Comparison of ENCODE assay signal across 8 mouse cellular contexts in genomic region chr11:69366157-69366854, GRCm38 (mm10). TPM values are rescaled to one million over a fixed set of nuclear protein-coding genes. Genes with fewer than 3 reads are reported as not detected.
DNase-seq lines count a peak whose midpoint lies in the region; ATAC-seq and TF ChIP-seq lines count a peak whose summit lies in the region.

No protein-coding gene starts in this region.

- H3K36me3 ChIP-seq in ES-Bruce4 (ENCODE audit: control insufficient read depth, insufficient read depth, low read length, poor library complexity, severe bottlenecking), result no peaks in the 10 kb centered on the region
- peaks cover 19% of the 10 kb centered on the region for H3K36me3 ChIP-seq in forebrain, embryonic 16.5 days (ENCODE audit: control insufficient read depth, insufficient read depth)
- H3K36me3 ChIP-seq in lung, embryonic 14.5 days (ENCODE audit: insufficient read depth), result peaks cover 29% of the 10 kb centered on the region
- H3K36me3 ChIP-seq in thymus, adult 2 months (ENCODE audit: control insufficient read depth, insufficient read depth, low read length), result peaks cover 10% of the 10 kb centered on the region; the same call in 1 of the 2 replicates

- H3K9me3 ChIP-seq in ES-Bruce4 (replicated peaks; ENCODE audit: control insufficient read depth, insufficient read depth, low read length, poor library complexity, severe bottlenecking), result no peaks in the 10 kb centered on the region
- no peaks in the 10 kb centered on the region for H3K9me3 ChIP-seq in forebrain, embryonic 16.5 days (ENCODE audit: control insufficient read depth, low read length)
- H3K9me3 ChIP-seq in lung, embryonic 14.5 days (ENCODE audit: low read depth, low read length), result no peaks in the 10 kb centered on the region

- peaks cover 14% of the 10 kb centered on the region for H3K27me3 ChIP-seq in ES-Bruce4 (ENCODE audit: control insufficient read depth, insufficient read depth, low read length, poor library complexity, severe bottlenecking)
- H3K27me3 ChIP-seq in forebrain, embryonic 16.5 days (replicated peaks; ENCODE audit: control insufficient read depth, insufficient read depth, low read length), result no peaks in the 10 kb centered on the region
- no peaks in the 10 kb centered on the region for H3K27me3 ChIP-seq in lung, embryonic 14.5 days (ENCODE audit: insufficient read depth, low read length)
- no peaks in the 10 kb centered on the region for H3K27me3 ChIP-seq in thymus, adult 2 months (ENCODE audit: control insufficient read depth, insufficient read depth, low read length)

- intact Hi-C loops in heart, postnatal 36 days (cut with DNase I), result no loop called here

- H3K4me2 ChIP-seq in forebrain, embryonic 16.5 days (ENCODE audit: low read length), result peak overlapping the region; percentile 98
- H3K4me2 ChIP-seq in lung, embryonic 14.5 days, result peak overlapping the region; percentile 97

- no peak for TF ChIP-seq EP300 in ES-Bruce4 (IDR thresholded peaks at IDR 0.05; ENCODE audit: insufficient read depth, low read depth, low read length)

- TF ChIP-seq POLR2A in ES-Bruce4 (IDR thresholded peaks at IDR 0.05; ENCODE audit: insufficient read depth, low read length), result no peak
- TF ChIP-seq POLR2A in olfactory bulb, adult 2 months (IDR thresholded peaks at IDR 0.05; ENCODE audit: insufficient read depth, low read depth, low read length), result peak; percentile 58
- TF ChIP-seq POLR2A in thymus, adult 2 months (IDR thresholded peaks at IDR 0.05; ENCODE audit: control insufficient read depth, extremely low read depth, insufficient read depth, low read length, poor library complexity), result peak; percentile 51; the same call in 1 of the 2 replicates

- DNase-seq in cerebellum, adult 18-20 months, result peak; percentile 79 to 84
- peak; percentile 92 to 96 for DNase-seq in heart, postnatal 36 days
- DNase-seq in layer of hippocampus, adult 2 months (ENCODE audit: low spot score in 2 of 2), result peak; percentile 95 to 97
- DNase-seq in lung, embryonic 14.5 days, result peak; percentile 99
- peak; percentile 90 for DNase-seq in thymus, adult 2 months

- peak; percentile 77 for ATAC-seq in forebrain, embryonic 16.5 days
- ATAC-seq in lung, embryonic 14.5 days (ENCODE audit: insufficient read depth), result peak; percentile 60

- H3K27ac ChIP-seq in ES-Bruce4 (ENCODE audit: insufficient read depth, low read length), result no peak overlapping the region
- H3K27ac ChIP-seq in forebrain, embryonic 16.5 days (ENCODE audit: low read length), result peak overlapping the region; percentile 100
- peak overlapping the region; percentile 99 for H3K27ac ChIP-seq in layer of hippocampus, adult 2 months
- peak overlapping the region; percentile 100 for H3K27ac ChIP-seq in lung, embryonic 14.5 days (ENCODE audit: low read depth)
- peak overlapping the region; percentile 85 for H3K27ac ChIP-seq in olfactory bulb, adult 2 months (ENCODE audit: insufficient read depth, low read depth, low read length)
- H3K27ac ChIP-seq in thymus, adult 2 months (ENCODE audit: control insufficient read depth, insufficient read depth, low read length), result peak overlapping the region; percentile 42

- 0% methylated on average over 24 of the region's 26 CpGs for whole genome bisulfite sequencing in forebrain, embryonic 16.5 days
- WGBS in lung, embryonic 14.5 days, result 1% methylated on average over 26 of the region's 26 CpGs
- WGBS in olfactory bulb, adult 2 months, result under 1% methylated on average over 26 of the region's 26 CpGs
- WGBS in thymus, adult 2 months, result under 1% methylated on average over 26 of the region's 26 CpGs

- H3K4me1 ChIP-seq in ES-Bruce4 (ENCODE audit: control insufficient read depth, insufficient read depth, low read length), result peaks cover 4% of the 10 kb centered on the region
- peaks cover 39% of the 10 kb centered on the region for H3K4me1 ChIP-seq in forebrain, embryonic 16.5 days (replicated peaks; ENCODE audit: control insufficient read depth, insufficient read depth, low read length)
- H3K4me1 ChIP-seq in lung, embryonic 14.5 days (ENCODE audit: insufficient read depth), result peaks cover 27% of the 10 kb centered on the region
- H3K4me1 ChIP-seq in olfactory bulb, adult 2 months (ENCODE audit: control insufficient read depth, insufficient read depth, low read length), result peaks cover 39% of the 10 kb centered on the region
- H3K4me1 ChIP-seq in thymus, adult 2 months (replicated peaks; ENCODE audit: control insufficient read depth, insufficient read depth, low read length), result peaks cover 37% of the 10 kb centered on the region

- no peak for TF ChIP-seq CTCF in ES-Bruce4 (IDR thresholded peaks at IDR 0.05; ENCODE audit: low read depth, low read length)
- peak; percentile 53 for TF ChIP-seq CTCF in layer of hippocampus, adult 2 months (conservative IDR thresholded peaks at IDR 0.05)
- peak; percentile 35 for TF ChIP-seq CTCF in lung, embryonic 14.5 days (IDR thresholded peaks at IDR 0.05; ENCODE audit: low read depth)
- no peak for TF ChIP-seq CTCF in olfactory bulb, adult 2 months (IDR thresholded peaks at IDR 0.05; ENCODE audit: insufficient read depth, low read depth, low read length)
- TF ChIP-seq CTCF in thymus, adult 2 months (IDR thresholded peaks at IDR 0.05; ENCODE audit: borderline replicate concordance, control insufficient read depth, extremely low read depth, insufficient read depth, low read length, poor library complexity), result no peak; the same call in 1 of the 2 replicates

- peak overlapping the region; percentile 62 for H3K9ac ChIP-seq in ES-Bruce4 (ENCODE audit: low read depth, poor library complexity, severe bottlenecking)
- H3K9ac ChIP-seq in forebrain, embryonic 16.5 days (replicated peaks; ENCODE audit: low read depth, low read length), result peak overlapping the region; percentile 99
- H3K9ac ChIP-seq in lung, embryonic 14.5 days, result peak overlapping the region; percentile 60

- H3K4me3 ChIP-seq in ES-Bruce4 (ENCODE audit: low read depth, low read length), result peak overlapping the region; percentile 46
- peak overlapping the region; percentile 67 for H3K4me3 ChIP-seq in forebrain, embryonic 16.5 days (replicated peaks; ENCODE audit: low read length)
- H3K4me3 ChIP-seq in layer of hippocampus, adult 2 months, result peak overlapping the region; percentile 87
- H3K4me3 ChIP-seq in lung, embryonic 14.5 days (ENCODE audit: low read depth, low read length), result peak overlapping the region; percentile 95
- peak overlapping the region; percentile 39 for H3K4me3 ChIP-seq in olfactory bulb, adult 2 months (ENCODE audit: insufficient read depth, low read depth, low read length)
- peak overlapping the region; percentile 44 for H3K4me3 ChIP-seq in thymus, adult 2 months (ENCODE audit: control insufficient read depth, insufficient read depth, low read length)

RNA-seq across cellular contexts. Expression of gene Chd3, which starts 2.9 kb away (rescaled TPM):
- polyA plus RNA-seq in ES-Bruce4 (2011; ENCODE audit: insufficient read depth, insufficient read length, low read depth, missing spikeins), result 21.9 and 25.7 TPM in 2 replicates
- polyA plus RNA-seq in forebrain, embryonic 16.5 days (2015; fragmentation: Nextera tagmentation; extraction: Ambion mirVana), result 132 and 146 TPM in 2 replicates
- total RNA-seq in heart, postnatal 36 days (2021), result 10 to 100 TPM; 21.8 to 22.8 TPM
- 100 to 1,000 TPM; 541 to 561 TPM for total RNA-seq in layer of hippocampus, adult 2 months (2021)
- 57.3 and 59.9 TPM in 2 replicates for polyA plus RNA-seq in lung, embryonic 14.5 days (2014; fragmentation: Nextera tagmentation; extraction: Ambion mirVana)
- polyA plus RNA-seq in olfactory bulb, adult 2 months (2012; ENCODE audit: insufficient read depth, insufficient read length, low replicate concordance, missing spikeins), result 175 and 278 TPM in 2 replicates
- 278 and 280 TPM in 2 replicates for polyA plus RNA-seq in thymus, adult 2 months (2012; rRNA removed)

RNA-seq across cellular contexts. Expression of gene Rnf227, which starts 26.0 kb away (rescaled TPM):
- 1.7 and 3.3 TPM in 2 replicates for polyA plus RNA-seq in ES-Bruce4 (2011; ENCODE audit: insufficient read depth, insufficient read length, low read depth, missing spikeins)
- 109 and 144 TPM in 2 replicates for polyA plus RNA-seq in forebrain, embryonic 16.5 days (2015; fragmentation: Nextera tagmentation; extraction: Ambion mirVana)
- under 1 TPM; 0.27 to 0.89 TPM for total RNA-seq in heart, postnatal 36 days (2021)
- total RNA-seq in layer of hippocampus, adult 2 months (2021), result 100 to 1,000 TPM; 110 to 117 TPM
- polyA plus RNA-seq in lung, embryonic 14.5 days (2014; fragmentation: Nextera tagmentation; extraction: Ambion mirVana), result 15.2 TPM in 2 replicates
- not detected in 2 replicates for polyA plus RNA-seq in olfactory bulb, adult 2 months (2012; ENCODE audit: insufficient read depth, insufficient read length, low replicate concordance, missing spikeins)
- polyA plus RNA-seq in thymus, adult 2 months (2012; rRNA removed), result 3.3 and 4.1 TPM in 2 replicates

RNA-seq across cellular contexts. Expression of gene Naa38, which starts 29.0 kb away (rescaled TPM):
- 77.9 and 94.0 TPM in 2 replicates for polyA plus RNA-seq in ES-Bruce4 (2011; ENCODE audit: insufficient read depth, insufficient read length, low read depth, missing spikeins)
- polyA plus RNA-seq in forebrain, embryonic 16.5 days (2015; fragmentation: Nextera tagmentation; extraction: Ambion mirVana), result 79.2 and 86.1 TPM in 2 replicates
- 100 to 1,000 TPM; 101 to 103 TPM for total RNA-seq in heart, postnatal 36 days (2021)
- 100 to 1,000 TPM; 109 to 127 TPM for total RNA-seq in layer of hippocampus, adult 2 months (2021)
- polyA plus RNA-seq in lung, embryonic 14.5 days (2014; fragmentation: Nextera tagmentation; extraction: Ambion mirVana), result 169 and 173 TPM in 2 replicates
- polyA plus RNA-seq in olfactory bulb, adult 2 months (2012; ENCODE audit: insufficient read depth, insufficient read length, low replicate concordance, missing spikeins), result not detected in 2 replicates
- polyA plus RNA-seq in thymus, adult 2 months (2012; rRNA removed), result 139 and 170 TPM in 2 replicates

RNA-seq across cellular contexts. Expression of gene Cyb5d1, which starts 29.1 kb away (rescaled TPM):
- polyA plus RNA-seq in ES-Bruce4 (2011; ENCODE audit: insufficient read depth, insufficient read length, low read depth, missing spikeins), result 21.1 and 21.5 TPM in 2 replicates
- 42.5 and 44.2 TPM in 2 replicates for polyA plus RNA-seq in forebrain, embryonic 16.5 days (2015; fragmentation: Nextera tagmentation; extraction: Ambion mirVana)
- total RNA-seq in heart, postnatal 36 days (2021), result 10 to 100 TPM; 29.6 to 31.8 TPM
- 10 to 100 TPM; 43.6 to 45.0 TPM for total RNA-seq in layer of hippocampus, adult 2 months (2021)
- polyA plus RNA-seq in lung, embryonic 14.5 days (2014; fragmentation: Nextera tagmentation; extraction: Ambion mirVana), result 26.8 and 27.2 TPM in 2 replicates
- polyA plus RNA-seq in olfactory bulb, adult 2 months (2012; ENCODE audit: insufficient read depth, insufficient read length, low replicate concordance, missing spikeins), result not detected in 2 replicates
- 37.2 and 41.5 TPM in 2 replicates for polyA plus RNA-seq in thymus, adult 2 months (2012; rRNA removed)

RNA-seq across cellular contexts. Expression of gene Tmem88, which starts 31.7 kb away (rescaled TPM):
- polyA plus RNA-seq in ES-Bruce4 (2011; ENCODE audit: insufficient read depth, insufficient read length, low read depth, missing spikeins), result 15.7 and 16.6 TPM in 2 replicates
- 5.9 and 6.2 TPM in 2 replicates for polyA plus RNA-seq in forebrain, embryonic 16.5 days (2015; fragmentation: Nextera tagmentation; extraction: Ambion mirVana)
- 10 to 100 TPM; 23.3 to 29.6 TPM for total RNA-seq in heart, postnatal 36 days (2021)
- 1 to 10 TPM; 2.6 to 5.0 TPM for total RNA-seq in layer of hippocampus, adult 2 months (2021)
- 37.5 and 39.1 TPM in 2 replicates for polyA plus RNA-seq in lung, embryonic 14.5 days (2014; fragmentation: Nextera tagmentation; extraction: Ambion mirVana)
- polyA plus RNA-seq in olfactory bulb, adult 2 months (2012; ENCODE audit: insufficient read depth, insufficient read length, low replicate concordance, missing spikeins), result not detected in 2 replicates
- polyA plus RNA-seq in thymus, adult 2 months (2012; rRNA removed), result 7.3 and 9.3 TPM in 2 replicates

Comparison
In these comparisons a context has a peak if more than half of its experiments do, and no peak if none do; other contexts are left out.
1. H3K4me3 ChIP-seq: peak in every context shown above with its lines; median percentile 95 in lung, embryonic 14.5 days; 87 in layer of hippocampus, adult 2 months; 67 in forebrain, embryonic 16.5 days; 46 in ES-Bruce4; 44 in thymus, adult 2 months; 39 in olfactory bulb, adult 2 months.
2. CTCF ChIP-seq: peak in layer of hippocampus, adult 2 months (single experiment) and lung, embryonic 14.5 days (single experiment); none in ES-Bruce4 (single experiment), olfactory bulb, adult 2 months (single experiment) and thymus, adult 2 months (single experiment).
3. RNA of gene Naa38, which starts 29.0 kb away (polyA plus RNA-seq): 139 to 170 TPM in thymus, adult 2 months, 169 to 173 TPM in lung, embryonic 14.5 days, 79.2 to 86.1 TPM in forebrain, embryonic 16.5 days and 77.9 to 94.0 TPM in ES-Bruce4; not detected in olfactory bulb, adult 2 months; every median in the first group is over 10 times any median in the second.
4. Peak in every context shown above with its lines, with median percentiles within 50 percentile points of each other: H3K9ac ChIP-seq and DNase-seq.